Mouse (Mus musculus) embryonic facial prominence, embryonic 10.5 days (tissue): ENCODE measurements around the gene Esr2. TPM values are rescaled to one million over a fixed set of nuclear protein-coding genes. Genes with fewer than 3 reads are reported as not detected.

Experiments used
- DNase-seq: peaks from one replicate; pipeline ENCODE4 v3.0.0-alpha.2; 2017; ENCODE audit warnings: low spot score
- H3K27ac ChIP-seq: fragments of 300-500 bp; sonication (generic); replicated peaks from 2 replicates; pipeline ENCODE4 v1.5.1; 2016; ENCODE audit warnings: mild to moderate bottlenecking
- H3K27me3 ChIP-seq: fragments of 300-500 bp; sonication (generic); replicated peaks from 2 replicates; pipeline ENCODE4 v1.6.1; 2016; ENCODE audit warnings: low read depth, mild to moderate bottlenecking; ENCODE audit not compliant: poor library complexity, severe bottlenecking
- H3K36me3 ChIP-seq: fragments of 300-500 bp; sonication (generic); replicated peaks from 2 replicates; pipeline ENCODE4 v1.6.1; 2016; ENCODE audit warnings: mild to moderate bottlenecking, moderate library complexity
- H3K4me1 ChIP-seq: fragments of 300-500 bp; sonication (generic); 2 replicates; pipeline ENCODE4 v1.6.1; 2016
- H3K4me3 ChIP-seq: fragments of 300-500 bp; sonication (generic); 2 replicates; pipeline ENCODE4 v1.5.1; 2016; ENCODE audit warnings: mild to moderate bottlenecking, moderate library complexity
- H3K9me3 ChIP-seq: fragments of 300-500 bp; sonication (generic); 2 replicates; pipeline ENCODE4 v1.6.1; 2016; ENCODE audit warnings: mild to moderate bottlenecking
- WGBS: fragments of 180-500 bp; shearing (Covaris S2); methylation state at CpG from one replicate; pipeline ENCODE4 v1.1.7; 2016; 5-methylcytosine and 5-hydroxymethylcytosine counted together
- polyA plus RNA-seq: library from polyadenylated mRNA; unstranded; fragments of >200 nt; fragmentation: Nextera tagmentation; extraction: Ambion mirVana; gene quantifications from 2 replicates; pipeline ENCODE4 v1.2.1, GENCODE M21; 2016

Esr2 gene
- polyA plus RNA-seq, 1 experiment from 2014 or later: 0.20 TPM

DNA sequence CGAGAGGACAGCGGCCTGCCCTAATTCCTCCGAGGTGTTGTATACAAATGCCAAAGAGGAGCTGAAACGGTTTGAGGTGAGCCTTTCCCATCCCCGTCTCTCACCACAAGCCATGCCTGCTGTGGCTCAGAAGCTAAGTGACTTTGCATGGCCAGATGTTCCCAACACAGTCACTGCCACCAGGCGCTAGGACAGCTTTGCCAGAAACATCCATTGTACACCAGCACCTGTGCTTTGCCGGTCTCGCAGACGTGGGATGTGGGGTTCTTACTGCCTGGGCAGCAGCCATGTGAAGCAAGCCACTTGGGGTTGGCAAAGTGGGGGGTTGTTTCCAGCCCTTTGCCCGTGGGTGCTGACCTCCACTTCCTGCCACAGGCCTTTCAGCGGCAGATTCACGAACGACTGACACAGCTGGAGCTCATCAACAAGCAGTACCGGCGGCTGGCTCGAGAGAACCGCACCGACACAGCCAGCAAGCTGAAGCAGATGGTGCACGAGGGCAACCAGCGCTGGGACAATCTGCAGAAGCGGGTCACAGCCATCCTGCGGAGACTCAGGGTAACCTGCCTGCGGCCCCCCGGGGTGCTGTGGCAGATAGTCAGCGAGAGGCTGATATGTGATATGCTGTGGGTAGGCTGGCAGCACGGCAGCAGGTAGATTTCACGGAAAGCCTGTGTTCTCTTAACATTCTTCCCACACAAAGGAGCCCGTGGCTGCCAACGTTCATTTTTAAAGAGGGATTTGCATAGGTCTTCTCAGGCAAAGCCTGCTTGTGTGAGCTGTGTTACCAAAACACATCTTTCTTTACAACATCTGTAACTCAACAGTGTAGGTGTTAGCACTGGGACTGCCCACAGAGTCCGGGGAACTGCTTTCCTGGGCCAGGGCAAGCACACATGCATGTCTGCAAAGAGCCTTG, 81.7 kb downstream of the Esr2 start:
- peak; percentile 46 for DNase-seq
- Histone ChIP-seq H3K9me3 (peaks cover 6% of the 10 kb centered on the region; the same call in 1 of the 2 replicates), H3K27ac (0 out of 2 replicates have a peak overlapping the region, but pooled peaks have one; percentile 15), H3K36me3 (peaks cover 100% of the 10 kb centered on the region), H3K4me3 (no peak overlapping the region), H3K4me1 (peaks cover 8% of the 10 kb centered on the region), H3K27me3 (no peaks in the 10 kb centered on the region)
- WGBS: 59% methylated on average over 30 of the region's 30 CpGs

- WGBS: 94% methylated on average over 15 of the region's 15 CpGs
- Histone ChIP-seq H3K27ac (no peak overlapping the region), H3K36me3 (peaks cover 100% of the 10 kb centered on the region), H3K27me3 (no peaks in the 10 kb centered on the region), H3K9me3 (no peaks in the 10 kb centered on the region), H3K4me3 (no peak overlapping the region), H3K4me1 (peaks cover 8% of the 10 kb centered on the region)
- DNase-seq: no peak
These were observed 83.2 kb downstream of the Esr2 start for GRCm38 (mm10) chr12:76093613-76094588.

DNA sequence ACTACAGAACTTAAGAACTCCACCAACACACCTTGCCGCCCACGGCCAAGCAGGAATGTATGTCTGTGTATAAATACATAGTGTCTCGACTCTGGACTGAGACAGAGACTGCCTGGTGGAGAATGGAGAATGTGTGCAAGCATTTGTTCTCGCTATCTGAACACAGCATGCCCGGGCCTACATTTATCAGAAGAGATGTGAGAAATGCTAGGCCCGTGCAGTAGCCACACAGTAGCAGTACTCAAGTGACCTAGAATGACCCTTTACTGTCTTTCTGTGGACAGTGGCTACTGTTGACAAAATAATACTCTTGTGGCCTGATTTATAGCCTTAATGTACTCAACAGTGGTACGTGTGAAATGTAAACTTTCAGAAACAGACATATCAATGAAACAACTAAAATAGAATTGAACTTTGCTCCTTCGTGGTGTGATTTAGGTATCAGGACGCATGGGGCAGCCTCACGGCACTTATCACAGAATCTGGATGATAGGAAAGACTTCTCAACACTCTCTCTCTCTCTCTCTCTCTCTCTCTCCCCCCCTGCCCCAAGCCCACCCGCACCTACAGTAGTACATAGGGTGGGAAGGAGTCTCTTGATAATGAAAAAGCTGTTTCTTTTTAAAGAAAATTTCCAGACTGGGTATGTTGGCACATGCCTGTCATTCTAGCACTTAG, 84.1 kb downstream of the Esr2 start:
- Histone ChIP-seq H3K4me3 (no peak overlapping the region), H3K27ac (no peak overlapping the region), H3K4me1 (peaks cover 8% of the 10 kb centered on the region), H3K36me3 (peaks cover 99% of the 10 kb centered on the region), H3K27me3 (no peaks in the 10 kb centered on the region), H3K9me3 (no peaks in the 10 kb centered on the region)
- DNase-seq: no peak
- WGBS: 93% methylated on average over 11 of the region's 11 CpGs

GRCm38 (mm10) chr12:76087025-76087424, 90.0 kb downstream of the Esr2 start:
- no peak overlapping the region for H3K27ac ChIP-seq
- WGBS: 80% methylated on average over 13 of the region's 13 CpGs
- H3K9me3 ChIP-seq: no peaks in the 10 kb centered on the region
- DNase-seq: no peak
- H3K4me3 ChIP-seq: no peak overlapping the region
- H3K36me3 ChIP-seq: peaks cover 83% of the 10 kb centered on the region
- peaks cover 26% of the 10 kb centered on the region for H3K4me1 ChIP-seq
- no peaks in the 10 kb centered on the region for H3K27me3 ChIP-seq

DNA sequence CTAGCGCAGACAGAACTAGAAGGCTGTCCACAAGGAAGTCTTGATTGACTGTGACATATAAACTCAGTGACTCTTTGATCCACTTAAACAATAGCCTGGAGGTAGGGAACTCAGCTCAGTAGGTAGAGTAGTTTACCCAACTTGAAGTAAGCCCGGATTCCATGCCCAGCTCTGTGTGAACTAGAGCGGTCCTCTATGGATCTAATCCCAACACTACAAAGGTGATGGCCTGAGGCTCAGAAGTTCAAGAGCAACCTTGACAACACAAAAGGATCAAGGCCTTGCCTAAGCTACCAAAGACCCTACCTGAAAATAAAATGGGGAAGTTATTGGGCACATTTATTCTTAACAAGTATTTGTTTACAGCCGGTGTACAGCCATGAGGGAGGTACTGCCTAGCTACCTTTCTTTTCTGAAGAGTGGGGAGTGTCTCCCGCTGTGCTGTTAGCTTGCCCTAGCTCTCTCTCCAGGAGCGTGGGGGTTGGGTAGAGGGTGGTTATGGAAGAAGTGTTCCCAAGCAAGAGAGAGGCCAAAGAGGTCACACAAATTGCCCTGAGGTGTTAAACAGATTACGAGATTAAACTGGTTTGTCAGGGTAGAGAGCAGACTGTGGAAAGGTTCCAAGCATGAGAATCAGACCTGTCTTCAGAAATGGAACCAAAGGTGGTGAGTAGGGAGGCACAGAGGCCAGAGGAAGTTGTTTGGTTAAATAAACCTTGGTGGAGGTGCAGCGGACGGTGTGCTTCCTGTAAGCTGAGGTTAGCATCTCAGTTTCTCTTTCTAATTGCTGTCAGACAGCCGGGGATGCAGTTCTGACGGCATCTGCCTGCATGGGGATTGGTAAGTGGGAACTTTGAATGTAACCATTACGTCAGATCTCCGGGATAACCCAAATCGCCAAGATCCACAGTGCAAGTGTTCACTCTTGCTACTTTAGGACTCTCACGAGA, 90.8 kb downstream of the Esr2 start:
- no peak for DNase-seq
- Histone ChIP-seq H3K4me1 (peaks cover 34% of the 10 kb centered on the region), H3K9me3 (no peaks in the 10 kb centered on the region), H3K4me3 (no peak overlapping the region), H3K27ac (no peak overlapping the region), H3K36me3 (peaks cover 78% of the 10 kb centered on the region), H3K27me3 (no peaks in the 10 kb centered on the region)
- WGBS: 50% methylated on average over 15 of the region's 15 CpGs

GRCm38 (mm10) chr12:76085066-76085465, 92.0 kb downstream of the Esr2 start:
- Histone ChIP-seq H3K4me1 (peaks cover 45% of the 10 kb centered on the region), H3K27me3 (no peaks in the 10 kb centered on the region), H3K4me3 (no peak overlapping the region), H3K36me3 (peaks cover 75% of the 10 kb centered on the region), H3K9me3 (no peaks in the 10 kb centered on the region), H3K27ac (no peak overlapping the region)
- DNase-seq: no peak
- 81% methylated on average over 9 of the region's 9 CpGs for WGBS

GRCm38 (mm10) chr12:76081557-76082211, 95.4 kb downstream of the Esr2 start:
- WGBS: 4% methylated on average over 22 of the region's 22 CpGs
- peaks cover 74% of the 10 kb centered on the region for H3K36me3 ChIP-seq
- DNase-seq: peak; percentile 75
- peak overlapping the region; percentile 30 for H3K27ac ChIP-seq
- no peaks in the 10 kb centered on the region for H3K9me3 ChIP-seq
- H3K27me3 ChIP-seq: no peaks in the 10 kb centered on the region
- peaks cover 46% of the 10 kb centered on the region for H3K4me1 ChIP-seq
- H3K4me3 ChIP-seq: peak overlapping the region; percentile 47

DNA sequence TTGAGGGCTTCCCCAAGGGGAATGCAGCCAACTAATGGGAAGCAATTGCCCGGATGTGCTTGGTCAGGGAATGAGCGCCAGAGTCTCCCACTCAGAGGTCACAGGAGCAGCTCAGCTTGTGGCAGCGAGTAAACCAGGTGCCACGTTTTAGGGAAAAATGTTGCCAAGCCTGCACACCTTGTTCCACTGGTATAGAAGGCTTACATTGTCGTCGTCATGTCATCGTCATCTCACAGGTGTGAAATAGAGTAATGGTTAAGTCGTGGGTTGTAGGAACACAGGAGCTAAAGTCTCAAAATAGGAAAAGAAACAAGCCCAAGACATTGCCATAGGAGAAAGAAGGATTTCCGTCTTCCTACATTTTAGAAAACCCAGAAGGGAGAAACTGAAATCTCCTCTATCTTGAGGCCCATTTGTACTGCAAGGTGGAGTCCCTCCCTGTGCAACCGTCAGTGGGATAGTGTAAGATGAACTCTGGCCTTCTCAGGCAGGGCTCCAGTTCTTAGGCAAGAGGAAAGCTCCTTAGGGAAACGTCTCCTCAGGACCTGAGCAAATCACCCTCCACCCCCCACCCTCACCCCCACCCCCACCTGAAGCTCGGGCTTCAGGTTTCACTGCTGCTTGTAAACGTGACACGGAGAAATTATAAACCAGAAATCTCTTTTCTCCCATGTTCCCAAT, 96.0 kb downstream of the Esr2 start:
- Histone ChIP-seq H3K9me3 (no peaks in the 10 kb centered on the region), H3K27me3 (no peaks in the 10 kb centered on the region), H3K4me1 (peaks cover 45% of the 10 kb centered on the region), H3K27ac (peak overlapping the region; percentile 30; the same call in 1 of the 2 replicates), H3K36me3 (peaks cover 74% of the 10 kb centered on the region), H3K4me3 (peak overlapping the region; percentile 47)
- DNase-seq: peak; percentile 17
- 39% methylated on average over 14 of the region's 14 CpGs for WGBS

- Histone ChIP-seq H3K9me3 (no peaks in the 10 kb centered on the region), H3K4me1 (peaks cover 51% of the 10 kb centered on the region), H3K27ac (peak overlapping the region; percentile 79), H3K27me3 (no peaks in the 10 kb centered on the region), H3K4me3 (peak overlapping the region; percentile 64), H3K36me3 (peaks cover 57% of the 10 kb centered on the region)
- DNase-seq: no peak
- WGBS: 17% methylated on average over 7 of the region's 7 CpGs
These were observed 103.1 kb downstream of the Esr2 start for GRCm38 (mm10) chr12:76073981-76074380.

DNA sequence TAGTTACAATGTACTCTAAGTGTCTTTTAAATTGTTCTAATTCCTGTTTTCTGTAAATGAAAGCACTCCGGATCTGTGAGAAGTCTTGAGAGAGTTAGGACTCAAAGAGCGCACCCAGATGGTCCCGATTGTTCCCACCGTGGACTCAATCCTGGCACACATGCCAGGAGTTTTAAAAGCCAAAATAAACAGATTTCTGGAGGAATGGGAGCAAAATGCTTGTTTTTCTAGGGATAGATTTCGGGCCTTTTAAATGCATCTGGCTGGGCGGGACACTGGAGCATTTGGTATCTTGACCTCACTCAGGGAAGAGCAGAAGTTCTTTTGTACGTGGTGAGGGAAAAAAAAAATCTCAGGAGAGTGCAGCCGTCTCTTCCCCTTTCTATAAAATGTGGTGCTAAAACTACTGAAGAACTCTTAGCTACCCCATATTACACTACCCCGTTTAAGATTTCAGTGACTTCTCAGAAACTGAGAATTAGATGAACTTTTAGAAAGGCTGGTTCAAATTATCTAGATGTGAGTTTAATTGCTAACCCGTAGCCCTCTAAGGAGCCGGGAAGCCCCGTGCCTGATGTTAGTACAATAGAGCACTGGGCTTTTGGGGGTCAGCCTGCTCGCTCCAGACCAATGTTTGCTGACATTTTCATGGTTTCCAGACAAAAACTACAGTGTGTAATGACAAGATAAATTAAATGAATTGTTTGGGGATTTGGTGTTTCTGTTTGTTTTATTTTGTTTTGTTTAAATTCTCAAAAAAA, 103.8 kb downstream of the Esr2 start:
- no peaks in the 10 kb centered on the region for H3K27me3 ChIP-seq
- 2% methylated on average over 13 of the region's 13 CpGs for WGBS
- H3K4me3 ChIP-seq: peak overlapping the region; percentile 64
- H3K4me1 ChIP-seq: peaks cover 51% of the 10 kb centered on the region
- peaks cover 56% of the 10 kb centered on the region for H3K36me3 ChIP-seq
- peak; percentile 63 for DNase-seq
- peak overlapping the region; percentile 95 for H3K27ac ChIP-seq
- H3K9me3 ChIP-seq: no peaks in the 10 kb centered on the region
